Mouse (Mus musculus) retina, adult 2 months (tissue): Measurements from ENCODE around the gene Dnm3.

Experiments
- DNase-seq: peaks from one replicate; pipeline ENCODE4 v3.0.0-alpha.2; 2012; ENCODE audit warnings: low read depth, low spot score

The Dnm3 gene

GRCm38 (mm10) chr1:162209487-162210149, 268.2 kb downstream of the Dnm3 start:
- DNase-seq, result no peak

GRCm38 (mm10) chr1:162209010-162209409, 268.8 kb downstream of the Dnm3 start:
- DNase-seq, result no peak

- no peak for DNase-seq
These were observed 270.2 kb downstream of the Dnm3 start for GRCm38 (mm10) chr1:162207708-162208043.

GRCm38 (mm10) chr1:162206998-162207707, 270.7 kb downstream of the Dnm3 start:
- no peak for DNase-seq

- DNase-seq, result no peak
These were observed 275.1 kb downstream of the Dnm3 start for GRCm38 (mm10) chr1:162202465-162203348.

GRCm38 (mm10) chr1:162200446-162200845, 277.4 kb downstream of the Dnm3 start:
- DNase-seq, result no peak

GRCm38 (mm10) chr1:162196812-162197680, 280.8 kb downstream of the Dnm3 start:
- no peak for DNase-seq

GRCm38 (mm10) chr1:162188744-162189143, 289.1 kb downstream of the Dnm3 start:
- DNase-seq, result no peak

- DNase-seq, result no peak
These were observed 290.3 kb downstream of the Dnm3 start for GRCm38 (mm10) chr1:162187352-162188120.

GRCm38 (mm10) chr1:162186470-162187351, 291.1 kb downstream of the Dnm3 start:
- no peak for DNase-seq

GRCm38 (mm10) chr1:162184003-162184748, 293.7 kb downstream of the Dnm3 start:
- DNase-seq, result no peak

GRCm38 (mm10) chr1:162183438-162183837, 294.4 kb downstream of the Dnm3 start:
- DNase-seq, result no peak

GRCm38 (mm10) chr1:162181187-162181975, 296.5 kb downstream of the Dnm3 start:
- no peak for DNase-seq

GRCm38 (mm10) chr1:162180451-162180850, 297.4 kb downstream of the Dnm3 start:
- DNase-seq, result no peak

GRCm38 (mm10) chr1:162179401-162179800, 298.4 kb downstream of the Dnm3 start:
- no peak for DNase-seq

GRCm38 (mm10) chr1:162172806-162173205, 305.0 kb downstream of the Dnm3 start:
- DNase-seq, result no peak

- no peak for DNase-seq
These were observed 313.9 kb downstream of the Dnm3 start for GRCm38 (mm10) chr1:162163687-162164484.
